Mouse (Mus musculus) liver, adult 2 months (tissue): ENCODE results near the gene Ahctf1.

Source experiments
- CTCF ChIP-seq: fragments of 200-500 bp; IDR thresholded peaks from 2 replicates; pipeline ENCODE4 v1.5.1; 2011; ENCODE audit warnings: low read depth, low read length, control low read depth
- POLR2A ChIP-seq: fragments of 200-500 bp; IDR thresholded peaks from 2 replicates; pipeline ENCODE4 v1.6.1; 2011; ENCODE audit warnings: low read length, control low read depth; ENCODE audit not compliant: insufficient read depth; ENCODE audit errors: extremely low read depth

GRCm38 (mm10) chr1:179803513-179804139 is at the start of gene Ahctf1:
- TF ChIP-seq POLR2A (peak; percentile 95), CTCF (no peak)
